Comparison of ENCODE assay signal across 13 mouse cellular contexts in the genomic region with DNA sequence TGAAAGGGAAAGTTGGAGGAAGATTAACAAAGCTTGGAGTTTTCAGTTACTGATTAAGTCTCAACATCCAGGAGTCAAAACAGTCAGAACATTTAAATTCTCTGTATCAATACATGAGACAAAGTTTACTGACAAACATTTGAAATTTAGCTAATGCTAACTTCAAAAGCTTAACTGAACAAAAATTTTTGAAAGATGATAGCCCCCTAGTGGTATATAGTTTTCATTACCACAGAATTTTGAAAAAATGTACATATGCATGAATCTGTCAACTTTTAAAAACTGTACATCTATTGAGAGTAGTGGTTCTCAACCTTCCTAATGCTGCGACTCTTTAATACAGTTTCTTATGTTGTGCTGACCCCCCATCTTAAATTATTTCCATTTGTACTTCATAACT. TPM values are rescaled to one million over a fixed set of nuclear protein-coding genes. Genes with fewer than 3 reads are reported as not detected.
DNase-seq lines count a peak whose midpoint lies in the region; ATAC-seq and TF ChIP-seq lines count a peak whose summit lies in the region.
"Had no signal": no experiment of that assay in that cellular context is flagged by ENCODE, and none has a peak within 500 bp of the region (broad histone marks: within the 10 kb centered on the region; RNA-seq: fewer than 3 reads in every experiment).

No protein-coding gene starts in this region.

- ATAC-seq in heart, postnatal 0 days (ENCODE audit: insufficient read depth, low read depth) = no peak
- ATAC-seq in midbrain, embryonic 14.5 days (ENCODE audit: low FRiP score, low TSS enrichment) = no peak
- ATAC-seq in midbrain, embryonic 13.5 days = no peak

- no peak overlapping the region for H3K27ac ChIP-seq in heart, postnatal 0 days (ENCODE audit: low read depth)
- no peak overlapping the region for H3K27ac ChIP-seq in midbrain, embryonic 14.5 days (replicated peaks; ENCODE audit: low read depth, low read length)
- no peak overlapping the region for H3K27ac ChIP-seq in midbrain, embryonic 13.5 days
- H3K27ac ChIP-seq: limb, embryonic 12.5 days; macrophage had no signal

- H3K9ac ChIP-seq in heart, postnatal 0 days (replicated peaks; ENCODE audit: low read depth, low read length) = no peak overlapping the region
- no peak overlapping the region for H3K9ac ChIP-seq in midbrain, embryonic 14.5 days (replicated peaks; ENCODE audit: low read length)
- no peak overlapping the region for H3K9ac ChIP-seq in midbrain, embryonic 13.5 days (replicated peaks)
- H3K9ac ChIP-seq: limb, embryonic 12.5 days had no signal

- no peak for DNase-seq in heart, postnatal 0 days (ENCODE audit: low spot score)
- no peak for DNase-seq in heart, adult 9 months (ENCODE audit: low spot score in 2 of 2)
- DNase-seq in midbrain, embryonic 14.5 days = peak; percentile 59
- peak; percentile 11 for DNase-seq in brain, embryonic 14.5 days (ENCODE audit: low read depth)
- DNase-seq in cerebellum, adult 8-10 months = no peak
- DNase-seq in gastrocnemius, postnatal 4 days (ENCODE audit: low spot score in 2 of 2) = no peak
- no peak for DNase-seq in frontal cortex, postnatal 25 days (ENCODE audit: low spot score in 2 of 2)
- DNase-seq: gastrocnemius, postnatal 36 days; heart, postnatal 14 days; kidney, adult 2 months had no signal

- TF ChIP-seq EP300 in heart, postnatal 0 days (IDR thresholded peaks at IDR 0.05; ENCODE audit: low read depth) = no peak

- TF ChIP-seq POLR2A in brain, embryonic 14.5 days (IDR thresholded peaks at IDR 0.05; ENCODE audit: borderline replicate concordance, extremely low read depth, insufficient read depth, insufficient read length, poor library complexity, severe bottlenecking) = no peak

- H3K4me3 ChIP-seq in heart, postnatal 0 days (ENCODE audit: low read depth, low read length) = no peak overlapping the region
- no peak overlapping the region for H3K4me3 ChIP-seq in midbrain, embryonic 14.5 days (replicated peaks; ENCODE audit: low read depth, low read length)
- no peak overlapping the region for H3K4me3 ChIP-seq in midbrain, embryonic 13.5 days (replicated peaks)
- H3K4me3 ChIP-seq: limb, embryonic 12.5 days had no signal

- H3K4me2 ChIP-seq in heart, postnatal 0 days (ENCODE audit: low read depth, low read length) = no peak overlapping the region
- H3K4me2 ChIP-seq in midbrain, embryonic 14.5 days (ENCODE audit: low read length) = no peak overlapping the region
- H3K4me2 ChIP-seq in midbrain, embryonic 13.5 days (replicated peaks) = no peak overlapping the region
- H3K4me2 ChIP-seq: limb, embryonic 12.5 days had no signal

- no peaks in the 10 kb centered on the region for H3K4me1 ChIP-seq in heart, postnatal 0 days (ENCODE audit: control insufficient read depth, insufficient read depth)
- H3K4me1 ChIP-seq in midbrain, embryonic 14.5 days (ENCODE audit: control insufficient read depth, insufficient read depth, low read length) = no peaks in the 10 kb centered on the region
- H3K4me1 ChIP-seq in midbrain, embryonic 13.5 days (replicated peaks) = no peaks in the 10 kb centered on the region
- H3K4me1 ChIP-seq: limb, embryonic 12.5 days had no signal

- no peaks in the 10 kb centered on the region for H3K9me3 ChIP-seq in heart, postnatal 0 days (replicated peaks; ENCODE audit: control insufficient read depth, low read length)
- H3K9me3 ChIP-seq in midbrain, embryonic 14.5 days (ENCODE audit: control insufficient read depth, low read length) = no peaks in the 10 kb centered on the region
- H3K9me3 ChIP-seq in midbrain, embryonic 13.5 days = no peaks in the 10 kb centered on the region
- H3K9me3 ChIP-seq: limb, embryonic 12.5 days had no signal

- WGBS in heart, postnatal 0 days = 63% methylated on average over 1 of the region's 1 CpGs
- 79% methylated on average over 1 of the region's 1 CpGs for WGBS in midbrain, embryonic 14.5 days
- WGBS in midbrain, embryonic 13.5 days = 84% methylated on average over 1 of the region's 1 CpGs

- peak; percentile 21 for TF ChIP-seq CTCF in heart, postnatal 0 days (IDR thresholded peaks at IDR 0.05; ENCODE audit: low read depth)
- no peak for TF ChIP-seq CTCF in brain, embryonic 14.5 days (IDR thresholded peaks at IDR 0.05; ENCODE audit: borderline replicate concordance, extremely low read depth, insufficient read depth, insufficient read length)

- peaks cover 59% of the 10 kb centered on the region for H3K36me3 ChIP-seq in heart, postnatal 0 days (replicated peaks; ENCODE audit: control insufficient read depth, insufficient read depth, low read length)
- peaks cover 38% of the 10 kb centered on the region for H3K36me3 ChIP-seq in midbrain, embryonic 14.5 days (ENCODE audit: control insufficient read depth, insufficient read depth, low read length)
- H3K36me3 ChIP-seq in midbrain, embryonic 13.5 days = peaks cover 35% of the 10 kb centered on the region

- no peaks in the 10 kb centered on the region for H3K27me3 ChIP-seq in heart, postnatal 0 days (ENCODE audit: control insufficient read depth, insufficient read depth, low read length)
- H3K27me3 ChIP-seq in midbrain, embryonic 14.5 days (ENCODE audit: control insufficient read depth, insufficient read depth, low read length) = no peaks in the 10 kb centered on the region
- H3K27me3 ChIP-seq in midbrain, embryonic 13.5 days = no peaks in the 10 kb centered on the region
- H3K27me3 ChIP-seq: limb, embryonic 12.5 days had no signal

RNA-seq across cellular contexts. Expression of a gene that starts 40.3 kb away (rescaled TPM):
- total RNA-seq in heart, postnatal 0 days (2014; rRNA removed; ENCODE audit: low replicate concordance) = 21.1 and 21.9 TPM in 2 replicates
- 21.7 and 22.7 TPM in 2 replicates for polyA plus RNA-seq in heart, postnatal 0 days (2015; fragmentation: Nextera tagmentation; extraction: Ambion mirVana)
- 24.2 and 31.8 TPM in 2 replicates for polyA plus RNA-seq in midbrain, embryonic 14.5 days (2014; fragmentation: Nextera tagmentation; extraction: Ambion mirVana)
- 26.5 TPM in 2 replicates for polyA plus RNA-seq in midbrain, embryonic 13.5 days (2015; fragmentation: Nextera tagmentation; extraction: Ambion mirVana)
- 30.4 and 30.6 TPM in 2 replicates for polyA plus RNA-seq in brain, embryonic 14.5 days (2012; rRNA removed)
- 10 to 100 TPM; 24.7 to 25.6 TPM for total RNA-seq in gastrocnemius, postnatal 4 days (2021)

RNA-seq across cellular contexts. Expression of a gene that starts 58.0 kb away (rescaled TPM):
- not detected in 2 replicates for total RNA-seq in heart, postnatal 0 days (2014; rRNA removed; ENCODE audit: low replicate concordance)
- 0.34 TPM in 1 of 2 replicates, not detected in the other for polyA plus RNA-seq in heart, postnatal 0 days (2015; fragmentation: Nextera tagmentation; extraction: Ambion mirVana)
- polyA plus RNA-seq in midbrain, embryonic 14.5 days (2014; fragmentation: Nextera tagmentation; extraction: Ambion mirVana) = 1.3 TPM in 1 of 2 replicates, not detected in the other
- polyA plus RNA-seq in midbrain, embryonic 13.5 days (2015; fragmentation: Nextera tagmentation; extraction: Ambion mirVana) = 0.62 and 1.5 TPM in 2 replicates
- polyA plus RNA-seq in brain, embryonic 14.5 days (2012; rRNA removed) = 0.86 and 0.88 TPM in 2 replicates
- 1 to 10 TPM; 1.2 to 1.7 TPM for total RNA-seq in gastrocnemius, postnatal 4 days (2021)
- polyA plus RNA-seq: macrophage had no signal

Comparison
In these comparisons a context has a peak if more than half of its experiments do, and no peak if none do; other contexts are left out.
1. DNase-seq: peak in midbrain, embryonic 14.5 days (single experiment) and brain, embryonic 14.5 days (single experiment); none in heart, postnatal 0 days (single experiment), heart, adult 9 months (0 of 2), cerebellum, adult 8-10 months (single experiment), gastrocnemius, postnatal 4 days (0 of 2) and frontal cortex, postnatal 25 days (0 of 2).